Mouse (Mus musculus): ENCODE results near the gene Cxcr6.

GRCm38 (mm10) chr9:123815996-123816395, 9.7 kb downstream of the Cxcr6 start:
- TF ChIP-seq POLR2A (IDR thresholded peaks at IDR 0.05; ENCODE audit: insufficient read depth, low read depth, low read length) (no peak), EP300 (IDR thresholded peaks at IDR 0.05; ENCODE audit: insufficient read depth, low read depth, low read length) (no peak), CTCF (IDR thresholded peaks at IDR 0.05) (no peak)
